Mouse (Mus musculus): ENCODE data around the gene Pla2g12b.

- TF ChIP-seq CTCF (IDR thresholded peaks at IDR 0.05; ENCODE audit: low read depth) (no peak), EP300 (IDR thresholded peaks at IDR 0.05; ENCODE audit: low read depth) (no peak)
These were observed 37.5 kb upstream of the Pla2g12b start for GRCm38 (mm10) chr10:59365804-59366589.
